Mouse (Mus musculus) layer of hippocampus, postnatal 36 days (tissue): Measurements from ENCODE around the gene Spaca7. TPM values are rescaled to one million over a fixed set of nuclear protein-coding genes. Genes with fewer than 3 reads are reported as not detected.
"Not testable (repeated sequence)": the region's sequence is repeated elsewhere in the genome, so short reads cannot be mapped to it uniquely, and the experiment has no call there.

ENCODE experiments used
- DNase-seq, 2 experiments: peaks; one replicate each; pipeline ENCODE4 v3.0.0; 2022
- total RNA-seq, 2 experiments: library from RNA; stranded (reverse); gene quantifications; 2 replicates each; pipeline ENCODE4 v1.2.3; 2021

The Spaca7 gene
- not detected for total RNA-seq

DNA sequence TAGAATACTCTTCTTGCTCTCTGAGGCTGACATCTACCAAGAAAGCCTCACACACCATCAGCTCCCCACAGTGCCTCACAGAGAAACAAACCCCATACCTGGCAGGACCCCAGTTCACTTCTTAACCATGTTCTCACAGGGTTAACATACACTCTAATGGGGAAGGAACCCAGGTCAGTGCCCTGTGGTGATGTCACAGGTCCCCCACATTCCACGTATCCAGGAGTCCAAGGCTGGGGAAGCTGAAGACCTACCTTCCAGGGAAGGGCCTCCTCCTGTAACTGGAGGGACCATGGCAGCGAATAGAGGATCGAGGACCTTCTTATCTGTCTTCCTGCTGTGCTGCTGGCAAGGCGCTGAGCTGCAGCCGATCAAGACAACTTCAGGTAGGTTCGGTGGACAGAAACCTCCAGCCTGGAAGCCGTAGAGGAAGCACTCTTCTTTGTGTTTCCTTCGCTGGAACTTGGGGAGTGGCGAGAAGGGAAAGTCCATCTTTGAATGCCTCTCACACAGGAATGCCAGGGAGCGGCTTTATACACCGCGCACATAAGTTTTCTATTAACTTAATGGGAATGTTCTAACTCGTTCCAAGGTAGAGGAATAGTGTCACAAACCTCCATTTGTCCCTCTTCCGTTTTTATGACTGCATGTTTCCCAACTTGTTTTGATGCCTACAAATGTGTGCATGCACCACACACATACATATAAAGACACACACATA lies at the start of gene Spaca7:
TSS of gene Spaca7 (plus strand) at position 216 of the 721 bp plus-strand sequence.
- DNase-seq, result no peak

DNA sequence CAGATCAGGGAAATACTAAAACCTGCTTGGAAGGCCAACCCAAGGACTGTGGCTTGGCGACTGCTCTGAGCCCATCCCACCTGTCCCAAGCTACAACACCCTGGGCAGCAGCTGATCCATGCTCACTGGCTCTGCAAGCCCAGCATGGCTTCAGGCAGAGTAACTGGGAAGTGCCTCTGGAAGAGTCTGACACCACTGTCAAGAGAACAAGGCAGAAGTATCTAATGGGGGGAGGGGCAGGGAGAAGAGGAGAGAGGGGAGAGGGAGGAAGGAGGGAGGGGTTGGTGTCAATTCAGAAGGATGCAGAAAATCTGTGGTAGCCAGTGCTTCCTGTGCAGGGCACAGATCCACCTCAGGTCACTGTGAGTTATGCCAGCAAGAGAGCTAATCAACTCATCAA lies 48.5 kb upstream of the Spaca7 start:
- no peak for DNase-seq

DNA sequence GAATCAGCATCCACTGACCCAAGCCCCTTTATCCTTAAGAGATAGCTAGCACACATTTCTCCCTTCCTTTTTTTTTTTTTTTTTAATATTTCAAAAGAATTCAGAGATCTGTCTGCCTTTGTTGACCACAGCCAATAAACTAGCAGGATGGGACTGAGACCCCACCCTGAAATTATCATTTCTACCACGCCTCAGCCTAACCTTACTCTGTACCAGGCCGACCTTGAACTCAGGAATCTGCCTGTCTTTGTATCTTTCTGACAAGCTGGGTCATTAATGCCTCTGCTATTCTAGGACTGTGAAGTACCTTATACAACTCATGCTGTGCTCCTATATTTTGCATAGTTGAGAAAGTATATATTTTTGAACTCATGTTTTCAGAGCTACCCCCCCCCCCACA lies 44.2 kb upstream of the Spaca7 start:
- no peak for DNase-seq

DNA sequence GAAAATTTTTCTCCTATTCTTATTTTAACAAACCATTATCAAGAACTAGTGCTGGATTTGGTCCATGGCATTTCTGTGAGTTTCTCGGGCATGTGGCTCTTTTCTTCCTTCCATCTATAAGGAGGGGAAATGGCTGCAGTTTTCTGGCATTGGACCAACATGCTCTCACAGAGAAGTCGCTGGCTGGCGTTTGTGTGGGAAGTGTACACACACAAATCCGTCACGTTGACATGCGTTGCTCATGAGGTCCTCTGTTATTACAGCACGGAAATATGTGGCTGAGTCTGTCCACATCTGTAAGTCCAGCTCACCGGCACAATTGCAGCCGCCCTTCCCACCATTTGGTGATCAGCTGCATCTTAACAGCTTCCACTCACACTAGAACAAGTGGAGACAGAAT lies 37.2 kb upstream of the Spaca7 start:
- DNase-seq, result no peak

DNA sequence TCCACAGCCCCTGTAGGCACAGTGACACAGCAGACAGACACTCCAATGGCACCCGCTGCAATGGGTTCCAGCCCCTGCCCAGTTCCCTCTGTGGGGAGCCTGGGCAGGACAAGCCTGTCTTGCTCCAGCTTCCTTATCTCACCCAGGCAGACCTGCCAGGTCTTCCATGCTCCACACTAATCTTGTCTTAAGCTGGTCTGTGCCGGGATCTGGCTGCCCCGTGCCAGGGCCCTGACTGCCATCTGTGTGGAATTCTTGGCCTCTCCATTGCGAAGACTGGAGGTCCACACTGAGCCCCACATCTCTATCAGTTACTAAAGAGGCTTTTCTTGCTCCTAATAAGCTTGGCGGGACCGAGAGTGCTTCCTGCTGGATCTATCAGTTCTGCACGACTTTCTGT lies 36.5 kb upstream of the Spaca7 start:
- DNase-seq, result no peak

DNA sequence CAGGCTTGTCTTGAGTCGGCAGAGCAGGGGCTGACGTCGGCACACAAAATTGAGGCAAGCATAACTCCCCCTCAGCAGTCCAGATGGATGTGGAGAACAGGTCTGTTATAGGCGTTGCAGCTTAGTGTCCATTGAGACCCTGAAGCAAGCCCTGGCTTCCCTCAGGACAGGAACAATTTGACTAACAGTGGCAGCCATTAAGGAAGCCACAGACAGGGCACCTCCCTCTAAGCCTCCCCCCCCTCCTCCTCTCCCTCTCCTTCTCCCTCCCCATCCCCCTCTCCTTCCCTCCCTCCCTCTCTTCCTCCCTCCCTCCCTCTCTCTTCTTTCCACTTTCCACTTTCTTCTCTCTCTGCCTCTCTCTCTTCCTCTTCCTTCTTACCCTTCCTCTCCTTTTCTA lies 27.6 kb upstream of the Spaca7 start:
- DNase-seq, result no peak

DNA sequence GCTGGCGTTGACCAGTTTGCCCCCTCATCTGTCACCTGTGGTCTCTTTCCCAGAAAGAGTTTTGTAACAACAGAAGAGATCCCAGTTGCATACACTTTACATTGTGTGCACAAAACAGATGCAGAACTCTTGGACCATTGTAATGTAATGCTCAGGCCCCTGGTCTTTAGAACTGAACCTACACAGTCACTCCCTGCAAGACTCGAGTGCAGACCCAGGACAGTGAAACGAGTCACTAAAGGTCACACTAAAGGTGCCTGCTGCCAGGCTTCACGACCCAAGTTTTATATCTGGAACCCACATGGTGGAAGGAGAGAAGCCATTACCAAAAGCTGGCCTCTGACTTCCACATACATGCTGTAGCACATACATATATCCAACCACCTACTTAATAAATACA lies 27.2 kb upstream of the Spaca7 start:
- no peak for DNase-seq

DNA sequence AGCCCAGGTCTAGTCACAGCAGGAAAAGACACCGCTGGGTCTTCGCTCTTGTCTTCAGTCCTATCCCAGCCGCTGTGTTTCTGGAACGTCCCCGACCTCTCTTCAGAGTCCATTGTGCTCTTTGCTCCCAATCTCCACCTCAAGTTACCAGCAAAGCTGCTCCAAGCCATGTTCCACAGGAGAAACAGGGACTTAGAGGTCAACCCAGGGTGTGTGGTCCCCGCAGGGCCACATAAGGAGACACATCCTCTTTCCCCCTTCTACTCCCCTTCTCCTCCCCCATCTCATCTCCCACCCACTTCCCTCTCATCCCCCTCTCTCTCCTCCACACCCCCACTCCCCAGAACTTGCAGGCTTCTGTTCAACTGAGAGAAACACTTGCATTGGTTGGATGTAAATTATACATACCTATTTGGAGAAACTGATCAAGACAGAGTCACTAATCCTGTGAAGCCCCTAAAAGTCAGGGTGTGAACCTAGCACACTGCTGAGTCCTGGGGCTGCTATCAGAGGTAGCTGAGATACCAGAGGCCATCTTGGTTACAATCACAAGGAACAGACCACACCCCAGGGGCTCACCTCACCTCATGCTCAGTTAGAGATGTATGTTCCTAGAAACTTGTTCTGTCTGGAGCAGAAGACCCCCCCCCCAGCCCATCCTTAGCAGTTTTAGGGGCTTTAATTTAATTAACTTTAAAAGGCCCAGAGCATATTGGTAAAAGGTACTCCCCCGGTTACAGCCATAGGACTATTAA lies 25.2 kb upstream of the Spaca7 start:
- DNase-seq, result no peak

DNA sequence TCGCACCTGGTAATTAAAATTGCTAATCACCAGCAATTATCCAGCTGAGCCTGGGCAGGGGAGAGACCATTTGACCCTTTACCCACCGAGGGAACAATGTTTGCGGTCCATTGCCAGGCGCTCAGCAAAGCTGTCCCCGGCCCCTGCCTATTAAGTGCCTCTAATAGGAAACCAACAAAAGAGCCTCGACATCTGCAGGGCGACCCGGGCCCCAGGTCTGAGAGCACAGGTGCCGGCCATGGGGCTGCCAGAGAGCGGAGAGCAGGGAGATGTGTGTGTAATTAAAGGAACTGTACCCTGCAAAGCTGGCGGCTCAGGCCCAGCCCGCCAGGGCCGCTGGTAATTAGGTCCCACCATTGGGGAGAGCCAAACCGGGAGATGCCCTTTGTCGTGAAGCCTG lies 24.6 kb upstream of the Spaca7 start:
- no peak for DNase-seq

DNA sequence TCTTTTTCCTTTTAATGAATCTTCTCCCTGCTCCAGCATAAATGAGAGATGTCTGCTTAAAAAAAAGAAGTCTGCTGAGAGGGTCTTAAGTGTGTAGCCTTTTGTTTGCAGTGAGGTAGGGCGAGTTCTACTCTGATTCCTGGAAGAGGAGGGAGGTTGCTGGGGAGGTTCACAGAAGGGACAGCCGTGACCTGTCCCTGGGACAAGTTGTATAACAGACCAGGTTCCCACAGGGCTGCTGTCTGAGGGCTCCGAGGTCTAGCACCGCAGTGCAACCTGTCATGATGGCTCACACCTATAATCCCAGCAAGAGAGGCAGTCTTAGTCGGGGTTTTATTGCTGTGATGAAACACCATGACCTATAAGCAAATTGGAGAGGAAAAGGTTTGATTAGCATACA lies 24.1 kb upstream of the Spaca7 start:
- no peak for DNase-seq

DNA sequence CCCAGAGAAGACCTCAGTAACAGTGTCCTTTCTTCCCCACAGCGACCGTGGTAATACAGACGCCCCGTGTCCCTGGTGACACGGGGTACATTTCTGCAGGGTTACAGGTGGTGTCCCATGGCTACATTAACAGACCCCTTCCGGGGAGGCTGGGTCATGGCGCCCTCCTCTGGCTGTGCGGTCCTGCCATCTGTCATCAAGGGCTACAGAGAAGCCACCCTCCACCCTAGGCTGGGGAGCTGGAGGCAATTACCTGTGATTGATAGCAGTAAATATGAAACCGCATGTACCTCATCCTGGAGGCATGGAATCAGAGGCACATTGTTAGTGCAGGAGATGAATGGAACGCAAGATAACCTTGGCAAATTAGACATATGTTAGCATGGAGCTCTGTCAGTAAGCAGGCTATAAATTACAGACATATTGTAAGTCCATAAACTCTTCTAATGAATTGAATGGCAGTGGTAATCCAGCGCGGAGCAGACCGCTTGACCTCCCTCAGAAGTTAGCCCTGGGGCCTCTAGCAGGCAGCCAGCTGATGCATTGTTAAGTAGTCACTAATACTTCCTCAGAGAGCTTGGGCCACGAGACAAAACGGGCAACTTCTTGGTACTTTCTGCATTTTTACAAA lies 17.2 kb upstream of the Spaca7 start:
- no peak for DNase-seq

DNA sequence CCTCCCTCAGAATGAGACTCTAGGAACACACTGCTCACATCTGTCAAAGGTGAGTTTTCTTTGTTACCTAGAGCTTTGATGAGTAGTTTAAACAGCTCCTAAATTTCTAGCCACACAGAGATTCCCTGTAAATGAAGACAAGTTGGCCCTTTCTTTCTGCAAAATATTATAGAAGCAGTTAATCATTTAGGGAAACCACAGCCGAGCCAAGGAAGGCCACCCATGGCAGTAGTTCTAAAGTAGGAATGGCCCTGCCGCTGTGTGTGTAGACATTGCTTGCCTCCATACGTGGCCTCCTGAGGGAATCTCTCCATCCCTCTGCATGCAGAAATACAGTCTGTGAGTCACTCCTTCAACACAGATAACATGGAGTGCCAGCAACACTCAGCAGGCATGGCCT lies 14.0 kb upstream of the Spaca7 start:
- no peak for DNase-seq

DNA sequence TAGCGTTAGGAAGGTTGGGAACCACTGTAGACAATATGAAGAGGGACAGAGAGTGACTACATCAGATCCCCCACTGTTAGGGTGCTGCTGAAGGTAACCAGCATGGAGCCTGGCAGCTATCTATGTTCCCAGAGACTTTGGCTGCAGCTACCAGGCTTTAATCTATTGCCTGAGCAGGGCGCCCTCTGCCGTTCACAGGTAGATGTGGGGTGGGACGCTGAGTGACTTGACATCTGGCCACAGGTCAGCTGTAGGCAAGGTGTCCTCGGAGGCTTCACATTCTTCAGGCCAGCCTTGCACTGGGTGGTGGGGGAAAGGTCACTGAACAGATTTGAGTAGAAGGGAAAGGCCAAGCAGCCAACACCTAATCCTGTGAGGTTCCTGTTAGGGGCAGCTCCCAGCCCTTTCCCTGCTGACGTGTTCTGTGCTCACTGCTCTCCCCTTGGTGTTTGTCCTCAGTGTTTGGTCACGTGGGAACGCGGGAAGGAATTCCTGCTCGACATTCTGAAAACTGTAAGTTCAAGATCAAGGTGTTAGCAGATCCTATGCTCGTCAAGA lies 11.3 kb upstream of the Spaca7 start:
- peak; percentile 50 to 62 for DNase-seq

DNA sequence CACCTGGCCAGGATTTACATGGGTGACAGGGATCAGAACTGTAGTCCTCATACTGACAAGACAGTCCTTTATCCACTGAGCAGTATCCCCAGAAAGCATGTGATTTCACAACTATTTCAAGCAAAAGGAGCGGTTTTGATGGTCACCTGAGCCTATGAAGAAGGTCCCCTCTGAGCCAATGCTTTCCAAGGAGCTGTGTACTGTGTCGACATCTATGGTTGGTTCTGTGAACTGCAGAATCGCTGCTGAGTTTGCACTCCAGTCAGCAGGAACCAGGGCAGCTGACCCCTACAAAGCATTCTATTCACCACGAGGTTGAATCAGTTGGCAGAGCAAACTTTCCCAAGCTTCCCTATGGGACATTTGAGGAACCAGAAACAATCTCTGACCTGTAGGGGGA lies 8.5 kb upstream of the Spaca7 start:
- peak in 1 of 2 experiments; percentile 38 for DNase-seq

DNA sequence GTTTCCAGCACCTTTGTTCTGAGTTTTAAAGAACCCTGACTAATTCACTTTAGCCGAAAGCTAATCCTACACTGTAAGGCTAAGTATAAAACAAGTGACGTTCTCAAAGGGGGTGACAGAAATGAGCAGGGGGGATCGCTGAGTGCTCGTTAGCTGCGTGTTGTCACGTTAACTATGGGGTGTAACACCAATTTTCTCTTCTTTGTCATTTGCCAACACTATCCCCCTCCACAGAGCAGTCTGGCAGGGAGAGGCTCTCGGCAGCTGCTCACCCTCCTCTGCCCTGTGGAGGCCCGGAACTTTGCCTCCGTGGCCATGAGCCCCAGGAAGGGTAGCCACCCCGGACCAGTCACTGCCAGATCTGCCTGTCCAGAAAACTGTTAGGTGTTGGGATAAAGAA lies 7.3 kb upstream of the Spaca7 start:
- DNase-seq, result no peak

DNA sequence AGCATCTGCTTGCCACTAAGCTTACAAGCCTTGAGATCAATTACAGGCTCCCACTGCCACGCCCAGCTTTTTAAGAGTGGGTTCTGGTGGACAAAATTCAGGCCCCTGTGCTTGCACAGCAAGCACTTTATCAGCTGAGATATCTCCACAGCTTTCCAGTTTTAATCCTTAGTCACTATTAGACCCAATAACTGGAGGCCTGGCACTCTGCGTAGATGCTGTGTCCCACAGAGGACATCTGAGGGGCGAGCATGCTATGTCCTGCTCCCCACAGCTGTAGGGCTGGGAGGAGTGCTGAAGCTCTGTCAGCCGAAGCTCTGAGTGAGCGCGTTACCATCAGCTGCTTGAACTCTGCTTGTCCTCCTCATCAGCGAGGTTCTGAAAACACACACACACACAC lies 6.3 kb upstream of the Spaca7 start:
- DNase-seq, result no peak

DNA sequence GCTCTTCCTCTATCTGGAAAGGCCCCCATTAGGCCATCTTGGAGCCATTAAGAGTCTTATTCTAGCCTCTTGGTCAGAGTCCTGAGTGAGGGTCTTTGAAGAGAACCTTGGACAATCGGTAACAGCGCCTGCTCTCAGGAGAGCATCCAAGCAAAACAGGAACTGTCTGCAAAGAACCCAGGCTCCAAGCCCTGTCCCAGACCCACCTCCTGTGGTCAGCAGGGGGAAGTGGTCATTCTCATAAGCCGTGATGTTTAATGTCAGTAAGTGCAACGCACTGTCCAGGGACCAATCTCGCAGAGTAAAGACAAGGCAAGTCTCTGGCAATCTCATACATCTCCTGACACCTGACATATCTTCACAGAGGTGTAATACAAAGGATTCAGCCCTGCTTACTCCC lies 3.2 kb downstream of the Spaca7 start:
- no peak for DNase-seq

DNA sequence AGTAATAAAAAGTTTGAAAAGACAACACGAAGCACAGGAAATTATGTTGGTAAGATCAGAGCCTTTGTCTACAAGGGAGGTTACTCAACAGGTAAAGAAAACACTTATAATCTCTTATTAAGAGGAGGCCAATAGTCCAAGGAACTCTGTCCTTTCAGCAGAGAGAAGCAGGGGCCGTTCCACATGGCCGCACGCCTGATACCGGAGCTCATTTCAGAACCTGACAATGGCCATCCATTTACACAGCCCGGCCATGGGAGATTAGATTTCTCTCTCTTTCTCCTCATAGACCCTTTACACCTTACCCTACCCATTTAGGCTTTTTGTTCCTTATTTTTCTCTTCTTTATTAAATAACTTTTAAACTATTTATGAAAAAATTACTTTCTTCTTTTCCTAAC lies 3.9 kb downstream of the Spaca7 start:
- no peak for DNase-seq

DNA sequence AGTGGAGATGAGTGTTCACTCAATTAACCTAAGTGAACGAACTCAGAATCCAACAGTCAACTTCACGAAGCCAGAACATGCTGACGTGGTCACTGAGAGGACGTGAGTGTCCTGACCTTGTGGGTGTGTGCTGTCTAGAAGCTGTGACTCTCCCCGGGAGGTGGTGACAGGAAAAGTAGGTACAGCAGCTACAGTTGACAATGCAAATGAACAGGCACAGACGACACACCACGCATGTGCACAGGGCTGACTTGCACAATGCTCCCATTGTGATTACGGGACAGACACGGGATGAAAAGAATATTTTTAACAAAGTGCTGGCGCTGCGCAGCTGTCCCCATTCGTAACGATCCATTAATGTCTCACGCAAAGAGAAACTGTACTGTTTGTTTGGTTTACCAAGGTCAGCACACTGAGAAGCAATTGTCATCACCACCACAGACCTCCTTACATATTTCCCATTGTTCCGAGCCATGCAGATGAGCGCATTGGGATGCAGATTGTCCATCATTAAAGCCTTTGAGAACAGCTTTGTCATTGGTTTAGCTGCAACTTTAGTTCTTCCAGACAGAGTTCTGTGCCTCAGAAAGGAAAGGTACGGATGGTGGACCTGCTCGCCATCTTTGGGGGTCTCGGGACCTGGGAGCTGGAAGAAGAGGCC lies 6.6 kb downstream of the Spaca7 start:
- not testable (repeated sequence) for DNase-seq

DNA sequence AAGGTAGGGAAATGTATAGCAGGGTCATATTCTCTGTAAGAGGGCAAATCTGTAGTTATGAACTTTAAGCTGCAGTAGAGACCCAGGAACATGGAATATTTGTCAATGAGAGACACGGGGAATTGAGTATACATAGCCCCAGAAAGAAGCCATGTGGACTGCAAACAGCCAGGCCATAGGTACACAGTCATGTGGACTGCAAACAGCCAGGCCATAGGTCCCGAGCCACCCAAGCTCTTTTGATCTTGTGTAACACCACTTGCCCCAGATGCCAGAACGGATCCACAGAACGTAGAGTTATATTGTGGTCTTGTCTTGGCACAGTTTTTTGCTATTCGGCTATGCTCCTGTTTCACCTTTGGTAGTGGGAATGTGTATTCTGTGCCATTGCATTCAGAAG lies 11.0 kb downstream of the Spaca7 start:
- no peak for DNase-seq

DNA sequence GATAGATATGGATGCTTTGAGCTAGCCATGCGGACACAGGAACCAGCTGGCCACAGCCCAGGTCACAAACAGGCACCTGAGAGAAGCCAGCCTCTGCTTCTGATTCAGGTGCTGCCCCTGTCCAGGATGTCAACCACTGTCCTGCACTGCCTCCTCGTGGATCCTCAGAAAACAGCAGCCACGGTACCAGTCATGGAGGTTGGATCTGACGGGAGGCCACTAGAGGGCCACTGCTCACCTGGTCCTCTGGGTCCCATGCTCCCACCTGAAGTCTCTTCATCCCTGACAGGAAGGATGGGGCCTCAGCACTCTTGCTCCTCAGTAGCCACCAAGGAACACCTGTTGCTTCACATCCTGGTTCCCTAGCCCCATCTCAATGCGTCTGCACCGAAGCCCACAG lies 34.4 kb downstream of the Spaca7 start:
- DNase-seq, result peak; percentile 76 to 78

DNA sequence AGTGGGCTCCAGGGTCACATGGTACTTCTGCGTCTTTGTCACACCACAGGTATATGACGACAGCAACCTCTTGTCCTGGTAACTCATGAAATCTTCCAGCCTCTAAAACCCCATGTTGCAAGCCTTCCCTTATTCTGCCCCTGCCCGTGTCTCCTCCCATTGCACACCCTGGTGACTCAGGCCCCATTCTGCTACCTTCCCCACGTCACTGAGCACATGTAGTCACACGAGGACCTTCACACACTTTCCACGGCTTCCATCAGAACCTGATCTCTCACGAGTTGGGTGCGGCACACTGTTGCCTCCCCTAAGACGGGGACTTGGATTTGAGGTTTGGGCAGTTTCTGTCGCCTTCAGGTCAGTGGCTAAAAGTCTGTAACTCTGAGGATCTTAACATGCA lies 36.0 kb downstream of the Spaca7 start:
- DNase-seq, result no peak
